Mouse (Mus musculus) forebrain, postnatal 0 days (tissue): ENCODE results near the gene Ppp4r2. TPM values are rescaled to one million over a fixed set of nuclear protein-coding genes. Genes with fewer than 3 reads are reported as not detected.

Experiments
- ATAC-seq: fragments of 200-750 bp; cut with Nextera tagmentation; 2 replicates; pipeline ENCODE4 v1.8.0; 2017; ENCODE audit warnings: mild to moderate bottlenecking, moderate library complexity
- DNase-seq: peaks from one replicate; pipeline ENCODE4 v3.0.0-alpha.2; 2015
- H3K27ac ChIP-seq: fragments of 300-500 bp; sonication (generic); 2 replicates; pipeline ENCODE4 v1.5.1; 2014; ENCODE audit warnings: low read depth, mild to moderate bottlenecking, antibody characterized with exemption, low read length, moderate library complexity, mixed read lengths
- H3K27me3 ChIP-seq: fragments of 300-500 bp; sonication (generic); 2 replicates; pipeline ENCODE4 v1.6.1; 2014; ENCODE audit warnings: mild to moderate bottlenecking, low read length, mixed read lengths; ENCODE audit not compliant: insufficient read depth
- H3K36me3 ChIP-seq: fragments of 300-500 bp; sonication (generic); 2 replicates; pipeline ENCODE4 v1.6.1; 2014; ENCODE audit warnings: mild to moderate bottlenecking, moderate library complexity; ENCODE audit not compliant: insufficient read depth
- H3K4me1 ChIP-seq: fragments of 300-500 bp; sonication (generic); 2 replicates; pipeline ENCODE4 v1.6.1; 2014; ENCODE audit warnings: antibody characterized with exemption; ENCODE audit not compliant: insufficient read depth
- H3K4me2 ChIP-seq: fragments of 300-500 bp; sonication (generic); 2 replicates; pipeline ENCODE4 v1.6.1; 2014; ENCODE audit warnings: low read depth, mild to moderate bottlenecking, moderate library complexity
- H3K4me3 ChIP-seq: fragments of 300-500 bp; sonication (generic); 2 replicates; pipeline ENCODE4 v1.5.1; 2014; ENCODE audit warnings: low read depth, low read length, mixed read lengths
- H3K9ac ChIP-seq: fragments of 300-500 bp; sonication (generic); 2 replicates; pipeline ENCODE4 v1.6.1; 2014; ENCODE audit warnings: mild to moderate bottlenecking
- H3K9me3 ChIP-seq: fragments of 300-500 bp; sonication (generic); 2 replicates; pipeline ENCODE4 v1.6.1; 2016; ENCODE audit warnings: low read length
- CTCF ChIP-seq: sonication (generic); IDR thresholded peaks from 2 replicates; pipeline ENCODE4 v1.5.1; 2016; ENCODE audit warnings: antibody characterized with exemption, control low read depth, low read depth
- WGBS: fragments of 180-500 bp; shearing (Covaris S2); extraction: QIAGEN DNeasy Blood & Tissue Kit; methylation state at CpG from one replicate; pipeline ENCODE4 v1.1.7; 2014; 5-methylcytosine and 5-hydroxymethylcytosine counted together
- polyA plus RNA-seq: library from polyadenylated mRNA; unstranded; fragments of >200 nt; fragmentation: Nextera tagmentation; extraction: Ambion mirVana; gene quantifications from 2 replicates; pipeline ENCODE4 v1.2.1, GENCODE M21; 2015
- total RNA-seq: library from RNA; depleted of rRNA; stranded (reverse); fragments of >200 nt; gene quantifications from 2 replicates; pipeline ENCODE4 v1.2.3, GENCODE M21; 2014; rRNA removed

Gene Ppp4r2
- total and polyA plus RNA-seq, 2 experiments from 2014 or later, result 11.9 to 57.8 TPM

GRCm38 (mm10) chr6:100893073-100893472, 59.7 kb downstream of the Ppp4r2 start:
- DNase-seq, result no peak
- no peak for ATAC-seq
- no peak overlapping the region for H3K4me2 ChIP-seq
- no peak overlapping the region for H3K9ac ChIP-seq
- TF ChIP-seq CTCF, result no peak
- no peaks in the 10 kb centered on the region for H3K4me1 ChIP-seq
- H3K27ac ChIP-seq, result no peak overlapping the region
- H3K9me3 ChIP-seq, result no peaks in the 10 kb centered on the region
- WGBS, result 74% methylated on average over 5 of the region's 5 CpGs
- no peak overlapping the region for H3K4me3 ChIP-seq
- no peaks in the 10 kb centered on the region for H3K27me3 ChIP-seq
- no peaks in the 10 kb centered on the region for H3K36me3 ChIP-seq

GRCm38 (mm10) chr6:100895183-100895582, 61.8 kb downstream of the Ppp4r2 start:
- no peaks in the 10 kb centered on the region for H3K27me3 ChIP-seq
- no peak overlapping the region for H3K27ac ChIP-seq
- WGBS, result 40% methylated on average over 8 of the region's 8 CpGs
- H3K4me3 ChIP-seq, result no peak overlapping the region
- TF ChIP-seq CTCF, result no peak
- H3K9me3 ChIP-seq, result no peaks in the 10 kb centered on the region
- ATAC-seq, result no peak
- H3K4me1 ChIP-seq, result no peaks in the 10 kb centered on the region
- H3K9ac ChIP-seq, result no peak overlapping the region
- no peaks in the 10 kb centered on the region for H3K36me3 ChIP-seq
- H3K4me2 ChIP-seq, result no peak overlapping the region
- no peak for DNase-seq

DNA sequence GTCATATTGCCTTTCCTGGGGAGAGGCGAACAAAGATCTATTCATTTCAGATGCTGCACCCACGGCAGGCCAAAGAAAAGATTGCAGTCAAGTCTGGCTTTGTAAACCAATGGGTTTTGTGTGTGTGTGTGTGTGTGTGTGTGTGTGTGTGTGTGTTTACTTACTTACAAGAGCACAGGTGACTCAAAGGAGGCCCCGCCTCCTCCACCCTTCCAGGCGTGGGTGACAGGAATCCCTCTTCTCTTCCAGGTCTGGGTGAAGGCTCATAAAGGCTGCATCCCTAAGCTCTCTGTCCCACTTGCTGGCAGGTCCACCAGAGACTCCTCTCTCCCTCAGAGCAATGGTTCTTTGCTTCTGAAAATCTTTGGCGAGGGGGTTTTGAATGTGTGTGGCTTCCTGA, 63.5 kb downstream of the Ppp4r2 start:
- ATAC-seq (no peak), DNase-seq (no peak)
- Histone ChIP-seq H3K36me3 (no peaks in the 10 kb centered on the region), H3K4me3 (no peak overlapping the region), H3K4me2 (no peak overlapping the region), H3K9ac (no peak overlapping the region), H3K4me1 (no peaks in the 10 kb centered on the region), H3K27me3 (no peaks in the 10 kb centered on the region), H3K27ac (no peak overlapping the region), H3K9me3 (no peaks in the 10 kb centered on the region)
- TF ChIP-seq CTCF, result no peak
- 61% methylated on average over 5 of the region's 5 CpGs for WGBS

DNA sequence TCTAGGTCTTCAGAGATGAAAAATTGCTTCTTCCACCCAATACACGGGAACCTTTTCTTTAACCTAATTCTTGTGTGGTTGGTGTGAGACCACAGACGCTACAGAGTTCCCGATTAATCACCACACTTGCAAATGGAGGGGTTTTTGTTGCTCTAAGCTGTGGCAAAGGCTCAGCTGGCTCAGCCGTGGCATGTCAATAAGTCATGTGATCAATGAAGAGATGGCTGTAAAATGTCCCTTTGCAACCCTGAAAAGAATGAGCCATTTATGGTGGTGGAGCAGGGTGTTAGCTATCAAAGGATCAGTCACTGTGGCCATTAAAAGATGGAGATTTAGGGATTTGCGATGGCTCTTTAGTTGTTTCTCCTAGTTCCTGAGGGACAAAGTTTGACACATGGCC, 71.0 kb downstream of the Ppp4r2 start:
- Histone ChIP-seq H3K9ac (no peak overlapping the region), H3K27ac (no peak overlapping the region), H3K4me2 (no peak overlapping the region), H3K36me3 (no peaks in the 10 kb centered on the region), H3K4me3 (no peak overlapping the region), H3K27me3 (no peaks in the 10 kb centered on the region), H3K4me1 (no peaks in the 10 kb centered on the region), H3K9me3 (no peaks in the 10 kb centered on the region)
- ATAC-seq (no peak), DNase-seq (no peak)
- 65% methylated on average over 5 of the region's 5 CpGs for WGBS
- no peak for TF ChIP-seq CTCF

DNA sequence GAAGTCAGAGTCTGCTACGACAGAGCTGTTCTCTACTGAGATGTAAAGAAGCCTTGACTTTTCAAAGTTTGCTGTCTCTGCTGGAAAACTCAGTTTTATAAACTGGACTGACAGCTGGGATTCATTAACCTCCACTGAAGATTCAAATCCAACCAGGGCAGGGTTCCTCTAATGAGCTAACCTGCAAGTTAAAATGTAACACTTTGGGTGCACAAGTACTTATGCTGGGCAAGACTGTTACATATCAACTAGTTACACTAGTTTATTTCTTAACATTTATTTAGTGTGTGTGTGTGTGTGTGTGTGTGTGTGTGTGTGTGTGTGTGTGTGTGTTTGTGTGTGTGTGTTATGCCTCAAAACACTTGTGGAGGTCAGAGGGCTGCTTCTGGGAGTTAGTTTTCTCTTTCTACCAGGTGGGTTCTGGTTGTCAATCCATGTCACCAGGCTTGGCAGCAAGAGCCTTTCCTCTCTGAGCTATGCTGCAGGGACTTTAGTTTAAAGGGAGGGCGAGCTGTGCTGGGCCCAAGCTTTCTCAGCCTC, 76.8 kb downstream of the Ppp4r2 start:
- ATAC-seq, result no peak
- 83% methylated on average over 2 of the region's 2 CpGs for WGBS

More for the DNA sequence above, 76.8 kb downstream of the Ppp4r2 start:
- no peak for DNase-seq
- Histone ChIP-seq H3K27me3 (no peaks in the 10 kb centered on the region), H3K9ac (no peak overlapping the region), H3K4me2 (no peak overlapping the region), H3K9me3 (no peaks in the 10 kb centered on the region), H3K4me1 (no peaks in the 10 kb centered on the region), H3K27ac (no peak overlapping the region), H3K36me3 (no peaks in the 10 kb centered on the region), H3K4me3 (no peak overlapping the region)
- no peak for TF ChIP-seq CTCF

Other genes starting within 250 kb of the Ppp4r2 start
- gene Shq1, start 162.5 kb upstream of the Ppp4r2 start, total RNA-seq, result 4.6 and 6.2 TPM in 2 replicates
- 5.2 and 5.9 TPM in 2 replicates for gene Shq1, start 162.5 kb upstream of the Ppp4r2 start, polyA plus RNA-seq
- gene Gxylt2, start 128.9 kb upstream of the Ppp4r2 start, total RNA-seq, result 1.3 and 2.9 TPM in 2 replicates
- gene Gxylt2, start 128.9 kb upstream of the Ppp4r2 start, polyA plus RNA-seq, result 1.1 and 1.8 TPM in 2 replicates